Mouse (Mus musculus): ENCODE data around the gene Gm10053. TPM values are rescaled to one million over a fixed set of nuclear protein-coding genes. Genes with fewer than 3 reads are reported as not detected.
A peak's percentile ranks its signal among the peaks of the same experiment; 100 is the strongest.

Gm10053 gene
- polyA plus RNA-seq, 1 experiment from 2014 or later, result 235 TPM

DNA sequence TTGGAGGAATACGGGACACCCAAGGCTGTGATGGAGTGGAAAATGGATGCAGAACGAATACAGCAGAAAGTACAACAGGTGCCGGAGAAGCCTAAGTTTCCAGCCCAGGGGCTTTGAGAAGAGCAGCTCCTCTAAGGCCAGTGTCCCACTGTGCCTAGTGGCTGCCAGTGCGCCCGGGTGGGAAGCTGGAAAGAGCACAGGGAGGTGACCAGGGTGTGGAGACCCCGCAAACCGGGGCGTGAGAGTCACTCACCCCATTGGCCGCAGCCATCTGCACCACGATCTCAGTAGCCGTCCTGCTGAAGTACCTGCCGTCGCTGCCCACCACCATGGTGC lies 14.2 kb upstream of the Gm10053 start:
- H3K27me3 ChIP-seq (ENCODE audit: insufficient read depth, low read length), result 0 out of 2 replicates have a peak, but pooled peaks cover 5% of the 10 kb centered on the region
- H3K27ac ChIP-seq (ENCODE audit: low read depth), result peak overlapping the region; percentile 36; the same call in 1 of the 2 replicates
- no peak for DNase-seq
- H3K9me3 ChIP-seq (ENCODE audit: low read depth, low read length), result no peaks in the 10 kb centered on the region
- TF ChIP-seq CTCF (IDR thresholded peaks at IDR 0.05; ENCODE audit: low read depth), result no peak
- H3K4me3 ChIP-seq (ENCODE audit: low read depth, low read length), result peak overlapping the region; percentile 57
- H3K4me2 ChIP-seq, result peak overlapping the region; percentile 76
- peak; percentile 59; the same call in 1 of the 2 replicates for ATAC-seq (ENCODE audit: insufficient read depth)
- no peaks in the 10 kb centered on the region for H3K36me3 ChIP-seq (ENCODE audit: insufficient read depth)
- H3K4me1 ChIP-seq (ENCODE audit: insufficient read depth), result peaks cover 10% of the 10 kb centered on the region; the same call in 1 of the 2 replicates
- 12% methylated on average over 13 of the region's 13 CpGs for WGBS
- H3K9ac ChIP-seq, result peak overlapping the region; percentile 55

DNA sequence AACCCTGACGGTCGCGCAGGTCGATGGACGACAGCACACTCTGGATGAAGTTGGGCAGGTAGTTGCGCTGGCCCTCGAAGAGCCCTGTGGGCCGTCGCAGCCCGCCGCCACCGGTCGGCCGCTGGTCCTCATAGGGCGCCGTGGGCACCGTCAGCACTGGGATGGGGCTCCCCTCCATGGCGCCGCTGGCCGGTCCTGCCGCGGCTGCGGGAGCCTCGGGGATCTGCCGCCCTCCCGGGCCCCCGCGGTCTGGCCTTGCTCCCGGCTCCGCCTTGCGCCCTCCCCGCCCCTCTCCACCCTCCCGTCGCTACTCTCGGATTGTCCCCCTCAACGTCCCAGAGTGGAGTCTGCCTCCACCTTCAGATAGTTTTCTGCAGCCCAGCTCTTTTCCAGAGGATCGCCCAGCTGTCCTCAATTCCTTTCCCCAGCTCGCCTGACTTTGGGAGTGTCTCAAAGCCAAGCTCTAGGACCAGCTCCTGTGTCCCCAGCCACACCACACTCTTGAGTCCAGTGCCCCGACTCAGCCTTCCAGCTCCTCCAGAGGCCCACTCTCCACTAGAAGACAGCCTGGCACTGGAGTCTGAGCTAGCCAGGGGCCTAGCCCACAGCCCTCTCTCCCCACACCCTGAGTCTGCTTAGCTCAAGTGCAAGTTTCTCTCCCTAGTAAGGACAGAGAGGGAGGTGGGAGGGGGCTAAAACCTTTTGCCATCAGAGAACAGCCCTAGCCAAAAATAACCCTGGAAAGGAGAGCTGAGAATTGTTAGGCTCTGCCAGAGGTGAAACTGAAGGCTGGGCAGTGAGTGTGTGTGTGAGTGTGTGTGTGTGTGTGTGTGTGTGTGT lies 13.7 kb upstream of the Gm10053 start, which contains the start of gene Pgm5:
Pgm5 (minus strand) TSS at position 244 of the 840 bp plus-strand sequence.
- Histone ChIP-seq H3K4me3 (ENCODE audit: low read depth, low read length) (peak within 1 kb of the TSS; percentile 57), H3K4me2 (peak within 1 kb of the TSS; percentile 76), H3K27me3 (ENCODE audit: insufficient read depth, low read length) (0 out of 2 replicates have a peak, but pooled peaks cover 5% of the 10 kb centered on the region), H3K9ac (peak within 1 kb of the TSS; percentile 55), H3K36me3 (ENCODE audit: insufficient read depth) (no peaks in the 10 kb centered on the region), H3K4me1 (ENCODE audit: insufficient read depth) (peaks cover 10% of the 10 kb centered on the region; the same call in 1 of the 2 replicates), H3K27ac (ENCODE audit: low read depth) (peak within 1 kb of the TSS; percentile 36; the same call in 1 of the 2 replicates), H3K9me3 (ENCODE audit: low read depth, low read length) (no peaks in the 10 kb centered on the region)
- peak; percentile 73 for DNase-seq
- 1% methylated on average over 38 of the region's 39 CpGs for WGBS
- TF ChIP-seq CTCF (IDR thresholded peaks at IDR 0.05; ENCODE audit: low read depth), result peak; percentile 49
- peak; percentile 84 for ATAC-seq (ENCODE audit: insufficient read depth)

DNA sequence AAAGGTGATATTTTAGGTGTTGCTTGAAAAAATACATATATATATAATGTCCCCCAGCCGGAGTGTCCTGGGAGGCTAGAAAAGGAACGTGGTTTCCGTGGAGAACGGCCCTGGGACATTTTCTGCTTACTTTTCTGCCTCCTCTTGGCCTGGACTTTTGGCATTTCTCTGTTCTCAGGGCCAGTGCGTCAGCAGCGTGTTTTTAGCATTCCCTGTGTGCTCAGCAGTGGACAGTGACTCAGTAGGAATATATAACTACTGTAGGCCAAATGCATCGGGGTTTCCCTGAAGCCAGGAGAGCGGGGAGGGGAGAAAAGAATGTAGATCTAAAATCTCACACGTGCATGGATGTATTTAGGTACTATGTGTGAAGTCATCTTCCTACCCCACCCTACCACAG lies 10.1 kb upstream of the Gm10053 start:
- TF ChIP-seq CTCF (IDR thresholded peaks at IDR 0.05; ENCODE audit: low read depth), result no peak
- H3K4me3 ChIP-seq (ENCODE audit: low read depth, low read length), result no peak overlapping the region
- no peak overlapping the region for H3K4me2 ChIP-seq
- H3K4me1 ChIP-seq (ENCODE audit: insufficient read depth), result peaks cover 6% of the 10 kb centered on the region; the same call in 1 of the 2 replicates
- H3K36me3 ChIP-seq (ENCODE audit: insufficient read depth), result no peaks in the 10 kb centered on the region
- DNase-seq (no peak), ATAC-seq (ENCODE audit: insufficient read depth) (no peak)
- H3K9me3 ChIP-seq (ENCODE audit: low read depth, low read length), result no peaks in the 10 kb centered on the region; the same call in 1 of the 2 replicates
- H3K27me3 ChIP-seq (ENCODE audit: insufficient read depth, low read length), result 0 out of 2 replicates have a peak, but pooled peaks cover 3% of the 10 kb centered on the region
- WGBS, result 70% methylated on average over 9 of the region's 9 CpGs
- no peak overlapping the region for H3K27ac ChIP-seq (ENCODE audit: low read depth)
- H3K9ac ChIP-seq, result no peak overlapping the region

DNA sequence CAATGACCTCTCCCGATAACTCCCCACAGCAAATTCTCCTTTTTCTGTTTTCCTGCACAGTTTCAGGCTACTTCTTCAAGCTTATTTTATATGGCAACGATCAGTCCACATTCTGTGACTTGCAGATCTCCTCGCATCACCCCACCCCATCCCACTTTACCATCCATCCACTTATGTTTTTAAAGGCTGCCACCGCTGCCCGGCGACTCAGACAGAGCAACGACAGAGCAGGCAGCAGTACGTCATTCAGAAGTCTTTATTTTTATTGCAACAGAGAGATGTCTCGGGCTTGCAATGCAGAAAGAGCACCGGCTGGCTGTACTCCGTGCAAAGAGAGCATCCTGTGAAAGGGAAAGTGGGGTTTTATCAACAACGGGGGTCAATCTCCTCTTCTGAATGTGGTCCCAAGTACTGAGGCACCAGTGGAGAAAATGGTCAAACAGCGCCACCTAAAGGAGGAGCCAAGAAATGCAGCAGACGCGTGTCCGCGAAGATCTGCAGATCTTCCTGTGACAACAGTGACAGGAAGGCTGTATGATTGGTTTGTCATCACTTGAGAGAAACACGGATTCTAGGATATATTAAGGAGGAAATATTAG lies 4.3 kb upstream of the Gm10053 start:
- Histone ChIP-seq H3K27me3 (ENCODE audit: insufficient read depth, low read length) (no peaks in the 10 kb centered on the region), H3K27ac (ENCODE audit: low read depth) (no peak overlapping the region), H3K4me3 (ENCODE audit: low read depth, low read length) (peak overlapping the region; percentile 24), H3K36me3 (ENCODE audit: insufficient read depth) (no peaks in the 10 kb centered on the region), H3K9ac (no peak overlapping the region; the same call in 1 of the 2 replicates), H3K4me2 (peak overlapping the region; percentile 55), H3K4me1 (ENCODE audit: insufficient read depth) (0 out of 2 replicates have a peak, but pooled peaks cover 4% of the 10 kb centered on the region), H3K9me3 (ENCODE audit: low read depth, low read length) (no peaks in the 10 kb centered on the region; the same call in 1 of the 2 replicates)
- whole genome bisulfite sequencing, result 13% methylated on average over 18 of the region's 18 CpGs
- peak; percentile 98 for TF ChIP-seq CTCF (IDR thresholded peaks at IDR 0.05; ENCODE audit: low read depth)
- ATAC-seq (ENCODE audit: insufficient read depth) (peak; percentile 73), DNase-seq (peak; percentile 95)

DNA sequence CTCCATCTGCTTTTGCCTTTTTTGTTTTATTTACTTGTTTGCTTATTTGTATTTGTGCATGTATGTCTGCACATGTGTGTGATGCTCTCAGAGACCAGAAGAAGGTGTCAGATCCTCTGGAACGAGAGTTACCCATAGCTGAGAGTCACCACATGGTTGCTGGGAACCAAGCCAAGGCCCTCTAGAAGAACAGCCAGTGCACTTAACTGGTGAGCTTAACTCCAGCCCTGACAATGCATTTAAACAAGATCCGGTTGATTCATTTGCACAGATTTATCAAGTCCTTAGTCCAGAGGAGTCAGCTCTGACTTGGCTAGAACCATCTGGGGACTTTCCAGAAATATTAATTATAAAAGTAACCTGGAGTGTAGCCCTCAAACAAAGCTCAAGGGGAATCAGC lies 1.6 kb upstream of the Gm10053 start:
- TF ChIP-seq CTCF (IDR thresholded peaks at IDR 0.05; ENCODE audit: low read depth), result no peak
- no peak overlapping the region for H3K4me3 ChIP-seq (ENCODE audit: low read depth, low read length)
- ATAC-seq (ENCODE audit: insufficient read depth), result peak; percentile 45; the same call in 1 of the 2 replicates
- no peaks in the 10 kb centered on the region for H3K36me3 ChIP-seq (ENCODE audit: insufficient read depth)
- 0 out of 2 replicates have a peak, but pooled peaks cover 4% of the 10 kb centered on the region for H3K4me1 ChIP-seq (ENCODE audit: insufficient read depth)
- no peak overlapping the region for H3K4me2 ChIP-seq
- no peak overlapping the region for H3K27ac ChIP-seq (ENCODE audit: low read depth)
- H3K9me3 ChIP-seq (ENCODE audit: low read depth, low read length), result no peaks in the 10 kb centered on the region
- peak; percentile 80 for DNase-seq
- no peak overlapping the region for H3K9ac ChIP-seq
- 22% methylated on average over 2 of the region's 2 CpGs for WGBS
- no peaks in the 10 kb centered on the region for H3K27me3 ChIP-seq (ENCODE audit: insufficient read depth, low read length)

DNA sequence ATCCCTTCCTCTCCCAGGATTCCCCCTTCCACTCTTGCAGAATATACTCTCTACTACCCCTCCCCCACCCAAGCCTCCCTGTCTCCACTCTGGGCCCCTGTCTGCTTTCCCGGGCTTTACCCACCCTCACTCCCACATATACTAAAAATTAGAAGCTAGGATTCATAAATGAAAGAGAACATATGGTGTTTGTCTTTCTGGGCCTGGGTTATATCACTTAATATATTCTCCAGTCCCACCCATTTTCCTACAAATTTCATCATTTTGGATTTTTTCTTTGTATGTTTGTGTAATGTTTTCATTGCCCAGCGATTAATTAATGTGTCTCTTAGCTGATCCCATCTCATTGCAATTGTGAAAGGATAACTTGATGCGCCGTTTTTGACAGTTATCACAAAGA lies 5.8 kb downstream of the Gm10053 start:
- Histone ChIP-seq H3K9me3 (ENCODE audit: low read depth, low read length) (no peaks in the 10 kb centered on the region), H3K27me3 (ENCODE audit: insufficient read depth, low read length) (peaks cover 7% of the 10 kb centered on the region; the same call in 1 of the 2 replicates), H3K36me3 (ENCODE audit: insufficient read depth) (no peaks in the 10 kb centered on the region), H3K9ac (no peak overlapping the region), H3K27ac (ENCODE audit: low read depth) (no peak overlapping the region), H3K4me1 (ENCODE audit: insufficient read depth) (no peaks in the 10 kb centered on the region), H3K4me2 (no peak overlapping the region), H3K4me3 (ENCODE audit: low read depth, low read length) (no peak overlapping the region)
- peak; percentile 56; the same call in 1 of the 2 replicates for ATAC-seq (ENCODE audit: insufficient read depth)
- whole genome bisulfite sequencing, result 32% methylated on average over 4 of the region's 4 CpGs
- no peak for TF ChIP-seq CTCF (IDR thresholded peaks at IDR 0.05; ENCODE audit: low read depth)
- DNase-seq, result peak; percentile 62

DNA sequence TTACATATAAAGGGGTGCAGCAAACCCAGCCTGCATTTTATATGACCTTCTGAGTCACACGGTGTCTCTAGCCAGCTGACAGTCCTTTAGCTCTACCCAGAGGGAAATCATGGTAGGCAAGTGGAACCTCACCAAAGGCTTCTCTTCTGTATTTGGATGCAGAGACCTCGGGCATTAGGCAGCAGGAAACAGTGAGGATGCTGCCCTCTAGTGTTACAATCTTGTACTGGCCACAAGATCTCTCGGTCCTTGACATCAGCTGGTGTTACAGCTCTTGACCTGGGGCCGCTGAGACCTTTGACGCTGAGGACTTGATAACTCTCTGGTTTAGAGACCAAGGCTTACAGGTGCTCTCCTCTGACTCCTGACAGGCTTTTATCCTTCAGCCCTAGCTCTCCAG lies 10.0 kb downstream of the Gm10053 start:
- DNase-seq (peak; percentile 88), ATAC-seq (ENCODE audit: insufficient read depth) (no peak)
- 10% methylated on average over 5 of the region's 5 CpGs for WGBS
- no peak overlapping the region for H3K4me2 ChIP-seq
- peak; percentile 94 for TF ChIP-seq CTCF (IDR thresholded peaks at IDR 0.05; ENCODE audit: low read depth)
- no peak overlapping the region for H3K4me3 ChIP-seq (ENCODE audit: low read depth, low read length)
- H3K36me3 ChIP-seq (ENCODE audit: insufficient read depth), result no peaks in the 10 kb centered on the region
- H3K27me3 ChIP-seq (ENCODE audit: insufficient read depth, low read length), result peaks cover 7% of the 10 kb centered on the region; the same call in 1 of the 2 replicates
- no peak overlapping the region for H3K27ac ChIP-seq (ENCODE audit: low read depth)
- H3K9ac ChIP-seq, result no peak overlapping the region
- no peaks in the 10 kb centered on the region for H3K9me3 ChIP-seq (ENCODE audit: low read depth, low read length)
- H3K4me1 ChIP-seq (ENCODE audit: insufficient read depth), result no peaks in the 10 kb centered on the region
